Mouse (Mus musculus) adipocyte (in vitro differentiated cells): ENCODE results near the gene Kcnq4.
A peak's percentile ranks its signal among the peaks of the same experiment; 100 is the strongest.

Experiments used
- DNase-seq: peaks from one replicate; pipeline ENCODE4 v3.0.0-alpha.2; 2016; ENCODE audit warnings: low spot score

The Kcnq4 gene

GRCm38 (mm10) chr4:120725516-120726090, 22.8 kb downstream of the Kcnq4 start:
- peak; percentile 90 for DNase-seq

GRCm38 (mm10) chr4:120721574-120721973, 26.8 kb downstream of the Kcnq4 start:
- no peak for DNase-seq

GRCm38 (mm10) chr4:120719152-120719551, 29.3 kb downstream of the Kcnq4 start:
- DNase-seq: no peak

DNA sequence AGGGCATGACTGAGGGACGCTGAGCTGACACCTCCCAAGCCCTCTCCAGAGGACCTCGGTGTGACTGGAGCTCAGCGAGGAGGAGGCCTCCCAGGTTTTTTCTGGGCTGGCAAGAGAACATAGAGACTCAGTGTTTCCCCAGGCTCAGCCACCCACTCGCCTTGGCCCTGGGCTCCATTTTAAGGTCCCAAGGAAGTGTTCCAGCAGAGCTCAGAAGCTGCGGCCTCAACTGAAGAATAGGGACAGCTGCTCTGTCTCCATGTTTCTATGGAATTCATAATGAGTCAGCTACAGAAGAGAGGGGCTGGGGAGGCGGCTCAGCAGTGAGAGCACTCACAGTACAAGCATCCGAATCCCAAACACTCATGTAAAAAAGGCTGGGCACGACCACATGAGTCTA, 30.8 kb downstream of the Kcnq4 start:
- DNase-seq: no peak

DNA sequence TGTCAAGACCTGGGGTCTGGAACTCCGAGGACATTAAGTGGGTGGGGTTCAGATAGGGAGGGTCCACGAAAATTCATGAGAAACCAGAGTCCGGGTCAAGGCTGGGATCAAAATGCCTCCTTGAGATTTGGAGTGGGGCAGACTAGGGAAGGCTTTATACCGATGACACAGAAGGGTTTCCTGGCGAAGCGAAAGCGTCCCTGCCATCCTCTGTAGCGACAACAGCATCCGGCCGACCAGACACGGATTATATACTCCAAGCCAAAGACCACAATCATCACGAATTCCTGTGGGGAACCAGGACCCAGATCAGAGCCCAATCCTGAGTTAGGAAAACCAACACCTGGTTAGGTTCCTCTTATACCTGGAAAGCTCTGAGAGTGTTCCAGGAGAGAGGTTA, 31.6 kb downstream of the Kcnq4 start:
- no peak for DNase-seq

GRCm38 (mm10) chr4:120716141-120716571, 32.3 kb downstream of the Kcnq4 start:
- no peak for DNase-seq

GRCm38 (mm10) chr4:120713856-120714497, 34.4 kb downstream of the Kcnq4 start:
- no peak for DNase-seq

GRCm38 (mm10) chr4:120713021-120713420, 35.4 kb downstream of the Kcnq4 start:
- peak; percentile 46 for DNase-seq

DNA sequence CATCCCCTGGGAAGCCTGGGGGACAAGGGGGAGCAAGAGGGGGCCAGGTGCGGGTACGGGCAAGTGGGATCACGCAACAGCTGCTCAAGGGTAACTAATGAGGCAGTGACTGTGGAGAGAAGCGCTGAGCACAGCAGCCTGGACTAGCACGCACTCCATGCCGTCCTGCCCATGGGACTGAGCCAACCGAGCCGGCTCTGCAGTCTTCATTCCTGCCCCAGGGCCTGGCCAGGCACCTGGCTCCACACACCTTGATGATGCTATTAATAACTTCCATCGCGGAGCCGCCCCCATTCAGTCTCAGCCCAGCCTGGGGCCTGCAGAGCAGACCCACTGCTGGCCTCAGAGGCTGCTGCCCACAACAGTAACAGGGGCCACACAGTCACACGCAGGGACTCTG, 36.2 kb downstream of the Kcnq4 start:
- DNase-seq: no peak

DNA sequence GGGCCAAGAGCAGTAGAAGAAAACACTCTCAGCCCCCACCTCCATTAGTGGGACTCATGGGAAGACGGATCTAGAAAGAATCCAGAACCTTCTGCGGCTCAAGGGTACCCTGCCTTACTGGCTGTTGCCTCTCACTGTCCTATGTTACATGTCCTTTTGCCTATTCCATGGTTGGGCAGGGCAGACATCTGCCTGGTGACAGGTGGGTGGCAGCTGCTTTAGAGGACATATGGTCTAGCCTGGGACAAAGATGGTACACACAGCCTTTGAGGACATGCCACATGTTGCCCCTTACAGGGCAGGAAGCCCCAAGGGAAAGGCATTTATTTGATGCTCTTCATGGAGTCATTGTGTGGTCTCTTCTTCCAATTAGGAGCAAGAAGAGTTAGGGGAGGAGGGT, 45.9 kb downstream of the Kcnq4 start:
- DNase-seq: no peak

GRCm38 (mm10) chr4:120702056-120702455, 46.4 kb downstream of the Kcnq4 start:
- no peak for DNase-seq

GRCm38 (mm10) chr4:120701180-120701579, 47.2 kb downstream of the Kcnq4 start:
- no peak for DNase-seq

DNA sequence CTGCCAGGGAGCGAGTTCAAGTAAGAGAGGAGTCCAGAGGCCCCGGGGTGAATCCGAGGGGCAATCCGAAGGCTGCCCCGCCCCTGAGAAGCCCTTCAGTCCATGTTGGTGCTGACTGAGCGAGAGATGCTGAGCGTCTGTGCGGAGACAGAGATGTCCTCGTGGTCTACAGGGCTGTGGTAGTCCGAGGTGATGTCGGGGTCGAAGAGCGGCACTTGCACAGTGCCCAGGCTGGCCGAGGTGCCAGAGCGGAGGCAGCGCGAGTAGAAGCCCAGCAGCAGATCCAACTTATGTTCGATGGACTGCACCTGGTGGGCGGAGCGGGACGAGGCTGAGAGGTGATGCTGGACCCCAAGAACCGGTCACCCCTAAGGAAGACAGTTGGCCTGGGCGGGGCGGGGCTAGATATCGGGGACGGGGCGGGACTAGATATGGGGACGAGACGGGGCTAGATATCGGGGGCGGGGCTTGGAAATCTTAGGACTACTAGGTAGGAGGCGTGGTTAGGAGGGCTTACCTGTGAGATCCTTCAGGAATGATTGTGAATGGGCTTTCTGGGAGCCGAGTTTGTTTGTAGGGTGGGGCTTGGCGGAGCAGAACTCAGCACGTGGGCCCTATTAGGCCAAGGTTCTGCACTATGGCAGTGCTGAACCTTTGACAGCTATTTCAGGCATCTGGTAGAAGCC, 50.5 kb downstream of the Kcnq4 start:
- DNase-seq: no peak

DNA sequence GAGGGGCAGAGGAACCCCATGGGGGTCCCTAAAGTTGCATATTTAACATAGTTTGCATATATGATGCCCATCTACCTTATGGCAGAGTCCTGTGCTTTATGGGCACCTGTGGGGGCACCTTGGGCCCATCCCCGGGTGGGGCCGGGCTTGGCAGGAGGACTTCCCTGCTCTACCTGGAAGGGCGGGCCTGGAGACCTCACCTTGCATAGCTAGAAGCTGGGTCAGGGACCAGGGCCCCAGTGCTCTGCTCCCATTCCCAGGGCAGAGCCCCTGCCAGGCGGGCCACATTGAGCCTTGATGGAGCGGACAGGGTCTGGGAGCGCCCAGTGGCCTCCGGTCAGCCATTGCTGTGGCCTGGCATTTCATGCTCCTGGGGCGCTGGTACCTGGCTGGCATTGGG, 51.1 kb downstream of the Kcnq4 start:
- DNase-seq: no peak

- DNase-seq: peak; percentile 59
Measured at GRCm38 (mm10) chr4:120692717-120693116, 55.7 kb downstream of the Kcnq4 start.

GRCm38 (mm10) chr4:120689317-120689716, 59.1 kb downstream of the Kcnq4 start:
- DNase-seq: no peak

GRCm38 (mm10) chr4:120687282-120687681, 61.1 kb downstream of the Kcnq4 start:
- no peak for DNase-seq

DNA sequence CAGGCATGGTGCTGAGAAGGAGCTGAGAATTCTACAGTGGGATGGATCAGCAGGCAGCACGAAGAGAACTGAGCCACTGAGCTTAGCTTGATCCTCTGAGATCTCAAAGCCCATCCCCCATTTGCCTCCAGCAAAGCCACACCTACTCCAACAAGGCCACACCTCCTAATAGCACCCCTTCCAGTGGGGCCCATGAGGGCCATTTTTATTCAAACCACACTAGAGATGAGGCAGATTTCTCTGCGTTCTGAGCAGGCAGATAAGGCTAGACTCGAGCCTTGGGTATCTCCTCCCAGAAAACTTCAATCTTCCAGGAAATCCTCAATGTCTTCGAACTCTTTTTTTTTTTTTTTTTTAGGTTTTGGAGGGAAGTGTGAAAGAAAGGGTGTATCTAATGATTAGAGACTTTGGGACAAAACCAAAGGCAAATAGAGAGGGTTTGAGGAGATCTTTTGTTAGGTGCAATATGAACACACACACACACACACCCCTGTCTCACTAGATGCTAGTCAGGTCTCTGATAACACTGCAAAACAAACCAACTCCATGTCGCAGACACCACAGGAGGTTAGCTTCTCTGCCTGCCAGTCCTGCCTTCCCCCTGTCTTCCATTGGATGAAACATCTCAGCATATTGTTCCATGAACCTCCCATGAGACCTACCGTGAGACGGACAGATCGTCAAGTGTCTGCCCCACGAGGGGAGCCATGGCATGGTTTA, 65.0 kb downstream of the Kcnq4 start:
- no peak for DNase-seq

GRCm38 (mm10) chr4:120682168-120682567, 66.2 kb downstream of the Kcnq4 start:
- peak; percentile 55 for DNase-seq

- DNase-seq: peak; percentile 22
Measured at GRCm38 (mm10) chr4:120680953-120681352, 67.5 kb downstream of the Kcnq4 start.

- DNase-seq: no peak
Measured at GRCm38 (mm10) chr4:120675640-120676039, 72.8 kb downstream of the Kcnq4 start.

DNA sequence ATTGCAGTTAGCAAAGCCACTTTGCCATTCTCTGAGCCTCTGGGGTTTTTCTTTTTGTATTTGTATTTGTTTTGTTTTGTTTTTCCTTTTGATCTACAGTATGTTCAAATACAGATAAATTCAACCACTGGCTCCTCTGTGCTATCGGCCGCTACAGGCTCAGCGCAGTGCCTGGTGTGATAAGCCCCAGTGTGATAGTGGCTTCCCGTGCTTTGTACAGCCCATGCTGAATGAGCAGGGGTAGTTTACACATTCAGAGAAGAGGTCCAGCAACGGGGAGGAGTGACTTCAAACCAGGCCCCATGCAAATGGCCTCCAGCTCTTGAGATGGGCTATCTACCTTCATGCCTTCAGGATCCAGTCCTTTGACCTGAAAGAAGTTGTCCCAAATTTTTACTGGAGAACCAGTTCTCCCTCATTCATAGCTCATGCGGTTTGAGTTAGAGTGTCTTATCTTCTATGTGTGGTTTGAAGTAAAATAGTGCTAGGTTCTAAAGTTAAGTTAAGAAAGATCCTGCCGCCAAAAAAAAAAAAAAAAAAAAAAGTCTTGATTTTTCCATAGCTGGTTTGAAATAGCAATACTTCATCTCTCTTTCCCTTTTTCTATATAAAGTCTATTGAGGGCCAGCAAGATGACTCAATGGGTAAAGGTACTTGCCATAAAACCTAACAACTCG, 73.5 kb downstream of the Kcnq4 start:
- no peak for DNase-seq
